Mouse (Mus musculus): Measurements from ENCODE around the gene Ctsl. TPM values are rescaled to one million over a fixed set of nuclear protein-coding genes. Genes with fewer than 3 reads are reported as not detected.

Ctsl gene
- polyA plus RNA-seq, 1 experiment, result 155 TPM

GRCm38 (mm10) chr13:64312916-64313289 is 57.8 kb downstream of the Ctsl start:
- Histone ChIP-seq H3K27ac (replicated peaks; ENCODE audit: low read depth, low read length) (0 out of 2 replicates have a peak overlapping the region, but pooled peaks have one; percentile 10), H3K4me1 (ENCODE audit: control insufficient read depth, insufficient read depth, insufficient read length, low read length) (peaks cover 5% of the 10 kb centered on the region; the same call in 1 of the 2 replicates), H3K4me3 (ENCODE audit: insufficient read depth, low read depth, low read length) (peak overlapping the region; percentile 46)

- Histone ChIP-seq H3K4me3 (ENCODE audit: insufficient read depth, low read depth, low read length) (peak within 1 kb of the TSS; percentile 95), H3K4me1 (ENCODE audit: control insufficient read depth, insufficient read depth, insufficient read length, low read length) (peaks cover 5% of the 10 kb centered on the region; the same call in 1 of the 2 replicates), H3K27ac (replicated peaks; ENCODE audit: low read depth, low read length) (peak within 1 kb of the TSS; percentile 86)
Measured at GRCm38 (mm10) chr13:64312024-64312915, 58.4 kb downstream of the Ctsl start, which contains the start of gene Aaed1. Aaed1 (minus strand) TSS chr13:64312710.

- no peak overlapping the region for H3K4me3 ChIP-seq (ENCODE audit: insufficient read depth, low read depth, low read length)
- H3K27ac ChIP-seq (replicated peaks; ENCODE audit: low read depth, low read length), result no peak overlapping the region
- peaks cover 5% of the 10 kb centered on the region; the same call in 1 of the 2 replicates for H3K4me1 ChIP-seq (ENCODE audit: control insufficient read depth, insufficient read depth, insufficient read length, low read length)
Measured at GRCm38 (mm10) chr13:64311266-64311665, 59.4 kb downstream of the Ctsl start.

GRCm38 (mm10) chr13:64310585-64310984 is 60.1 kb downstream of the Ctsl start:
- Histone ChIP-seq H3K27ac (replicated peaks; ENCODE audit: low read depth, low read length) (no peak overlapping the region), H3K4me1 (ENCODE audit: control insufficient read depth, insufficient read depth, insufficient read length, low read length) (peaks cover 5% of the 10 kb centered on the region; the same call in 1 of the 2 replicates), H3K4me3 (ENCODE audit: insufficient read depth, low read depth, low read length) (no peak overlapping the region)

GRCm38 (mm10) chr13:64309842-64310241 is 60.8 kb downstream of the Ctsl start:
- no peak overlapping the region for H3K4me3 ChIP-seq (ENCODE audit: insufficient read depth, low read depth, low read length)
- no peak overlapping the region for H3K27ac ChIP-seq (replicated peaks; ENCODE audit: low read depth, low read length)
- peaks cover 5% of the 10 kb centered on the region; the same call in 1 of the 2 replicates for H3K4me1 ChIP-seq (ENCODE audit: control insufficient read depth, insufficient read depth, insufficient read length, low read length)

Other genes with a start within 250 kb of the Ctsl start
- gene Slc35d2, start 241.5 kb downstream of the Ctsl start, polyA plus RNA-seq (2012; ENCODE audit: insufficient read depth, insufficient read length, missing spikeins), result 2.4 and 7.6 TPM in 2 replicates
- gene Zfp367, start 217.7 kb downstream of the Ctsl start, polyA plus RNA-seq (2012; ENCODE audit: insufficient read depth, insufficient read length, missing spikeins), result 5.9 and 14.9 TPM in 2 replicates
- 16.4 and 21.0 TPM in 2 replicates for gene Habp4, start 209.1 kb downstream of the Ctsl start, polyA plus RNA-seq (2012; ENCODE audit: insufficient read depth, insufficient read length, missing spikeins)
- gene Cdc14b, start 95.6 kb downstream of the Ctsl start, polyA plus RNA-seq (2012; ENCODE audit: insufficient read depth, insufficient read length, missing spikeins), result 3.1 and 6.9 TPM in 2 replicates
- 58.9 and 62.9 TPM in 2 replicates for gene Aaed1, start 58.2 kb downstream of the Ctsl start, polyA plus RNA-seq (2012; ENCODE audit: insufficient read depth, insufficient read length, missing spikeins)
- 3.3 and 4.5 TPM in 2 replicates for gene Cdk20, start 61.4 kb upstream of the Ctsl start, polyA plus RNA-seq (2012; ENCODE audit: insufficient read depth, insufficient read length, missing spikeins)
- gene Fam240b, start 126.9 kb upstream of the Ctsl start, polyA plus RNA-seq (2012; ENCODE audit: insufficient read depth, insufficient read length, missing spikeins), result not detected in 2 replicates